Comparison of ENCODE assay signal across 29 mouse cellular contexts in the genomic region with DNA sequence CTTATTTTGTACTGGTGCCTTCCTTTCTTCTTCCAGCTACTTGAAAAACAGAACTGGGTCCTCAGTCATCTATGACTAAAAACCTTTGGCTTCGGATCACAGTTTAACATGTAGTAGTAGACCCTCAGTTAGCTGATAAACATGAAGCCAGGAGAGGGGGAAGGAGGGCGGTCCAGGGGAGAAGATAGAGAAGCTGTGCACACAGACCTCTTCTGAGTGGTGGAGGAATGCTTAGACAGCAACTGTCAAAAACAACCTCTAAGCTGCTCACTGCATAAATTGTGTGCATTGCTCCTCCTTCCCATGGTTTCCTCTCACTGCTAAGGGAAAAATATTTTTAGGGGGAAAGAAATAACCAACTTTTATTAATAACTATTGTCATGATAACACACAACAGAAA. TPM values are rescaled to one million over a fixed set of nuclear protein-coding genes. Genes with fewer than 3 reads are reported as not detected.
"Had no signal": no experiment of that assay in that cellular context is flagged by ENCODE, and none has a peak within 500 bp of the region (broad histone marks: within the 10 kb centered on the region; RNA-seq: fewer than 3 reads in every experiment).

No protein-coding gene starts in this region.

- H3K9me3 ChIP-seq: embryonic facial prominence, embryonic 10.5 days; embryonic facial prominence, embryonic 12.5 days; embryonic facial prominence, embryonic 13.5 days; embryonic facial prominence, embryonic 15.5 days; forebrain, embryonic 10.5 days; forebrain, embryonic 12.5 days; forebrain, embryonic 13.5 days; forebrain, embryonic 15.5 days had no signal

- H3K36me3 ChIP-seq: embryonic facial prominence, embryonic 10.5 days; embryonic facial prominence, embryonic 12.5 days; embryonic facial prominence, embryonic 13.5 days; embryonic facial prominence, embryonic 15.5 days; forebrain, embryonic 10.5 days; forebrain, embryonic 12.5 days; forebrain, embryonic 15.5 days had no signal

- H3K4me3 ChIP-seq: embryonic facial prominence, embryonic 10.5 days; embryonic facial prominence, embryonic 12.5 days; embryonic facial prominence, embryonic 13.5 days; embryonic facial prominence, embryonic 15.5 days; erythroblast, embryonic 14.5 days; forebrain, embryonic 10.5 days; forebrain, embryonic 12.5 days; forebrain, embryonic 13.5 days; forebrain, embryonic 15.5 days; gastrocnemius, adult 2 months; heart, adult 2 months had no signal

- DNase-seq: cerebellum, adult 2 months; cerebellum, adult 8-10 months; cerebellum, adult 9-10 months; cerebellum, adult 9-11 months; cerebellum, postnatal 10 days; cerebellum, postnatal 14 days; cerebellum, postnatal 25 days; cerebellum, postnatal 36 days; embryo, embryonic 11 days; forebrain, postnatal 0 days; gastrocnemius, postnatal 10 days; gastrocnemius, postnatal 14 days; gastrocnemius, postnatal 25 days; gastrocnemius, postnatal 36 days; heart, adult 2 months had no signal

- H3K4me2 ChIP-seq: embryonic facial prominence, embryonic 12.5 days; embryonic facial prominence, embryonic 13.5 days; embryonic facial prominence, embryonic 15.5 days; forebrain, embryonic 12.5 days; forebrain, embryonic 13.5 days; forebrain, embryonic 15.5 days had no signal

- H3K27me3 ChIP-seq: embryonic facial prominence, embryonic 12.5 days; embryonic facial prominence, embryonic 13.5 days; embryonic facial prominence, embryonic 15.5 days; forebrain, embryonic 12.5 days; forebrain, embryonic 13.5 days; forebrain, embryonic 15.5 days had no signal

- ATAC-seq: forebrain, embryonic 13.5 days; forebrain, embryonic 14.5 days; forebrain, embryonic 15.5 days; forebrain, embryonic 16.5 days; forebrain, postnatal 0 days had no signal

- H3K27ac ChIP-seq: embryonic facial prominence, embryonic 10.5 days; embryonic facial prominence, embryonic 12.5 days; embryonic facial prominence, embryonic 13.5 days; embryonic facial prominence, embryonic 15.5 days; forebrain, embryonic 10.5 days; forebrain, embryonic 12.5 days; forebrain, embryonic 13.5 days; forebrain, embryonic 15.5 days; gastrocnemius, adult 2 months; heart, adult 2 months had no signal

- H3K9ac ChIP-seq: embryonic facial prominence, embryonic 12.5 days; embryonic facial prominence, embryonic 13.5 days; embryonic facial prominence, embryonic 15.5 days; forebrain, embryonic 12.5 days; forebrain, embryonic 13.5 days; forebrain, embryonic 15.5 days; forebrain, postnatal 0 days had no signal

- H3K4me1 ChIP-seq: embryonic facial prominence, embryonic 12.5 days; embryonic facial prominence, embryonic 13.5 days; embryonic facial prominence, embryonic 15.5 days; forebrain, embryonic 10.5 days; forebrain, embryonic 12.5 days; forebrain, embryonic 13.5 days; forebrain, embryonic 15.5 days had no signal

RNA-seq across cellular contexts. Expression of a gene that starts 48.6 kb away (rescaled TPM):
- total RNA-seq: common myeloid progenitor, adult 5-6 weeks; granulocyte monocyte progenitor cell, adult 5-6 weeks had no signal
- polyA plus RNA-seq: erythroblast, embryonic 14.5 days had no signal
